Mouse (Mus musculus) midbrain, embryonic 15.5 days (tissue): Measurements from ENCODE around the gene Aqp7. TPM values are rescaled to one million over a fixed set of nuclear protein-coding genes. Genes with fewer than 3 reads are reported as not detected.

Experiments used
- ATAC-seq: fragments of 200-750 bp; cut with Nextera tagmentation; replicated peaks from 2 replicates; pipeline ENCODE4 v1.8.0; 2017; ENCODE audit warnings: moderate TSS enrichment
- H3K27ac ChIP-seq: fragments of 300-500 bp; sonication (generic); 2 replicates; pipeline ENCODE4 v1.5.1; 2015; ENCODE audit warnings: mild to moderate bottlenecking, inconsistent platforms
- H3K27me3 ChIP-seq: fragments of 300-500 bp; sonication (generic); replicated peaks from 2 replicates; pipeline ENCODE4 v1.6.1; 2015; ENCODE audit warnings: inconsistent platforms
- H3K36me3 ChIP-seq: fragments of 300-500 bp; sonication (generic); replicated peaks from 2 replicates; pipeline ENCODE4 v1.6.1; 2015; ENCODE audit warnings: inconsistent platforms
- H3K4me1 ChIP-seq: fragments of 300-500 bp; sonication (generic); 2 replicates; pipeline ENCODE4 v1.6.1; 2015; ENCODE audit warnings: inconsistent platforms
- H3K4me2 ChIP-seq: fragments of 300-500 bp; sonication (generic); 2 replicates; pipeline ENCODE4 v1.6.1; 2015; ENCODE audit warnings: inconsistent platforms, mild to moderate bottlenecking, moderate library complexity
- H3K4me3 ChIP-seq: fragments of 300-500 bp; sonication (generic); 2 replicates; pipeline ENCODE4 v1.5.1; 2015; ENCODE audit warnings: mild to moderate bottlenecking, inconsistent platforms
- H3K9ac ChIP-seq: fragments of 300-500 bp; sonication (generic); 2 replicates; pipeline ENCODE4 v1.6.1; 2015; ENCODE audit warnings: mild to moderate bottlenecking, inconsistent platforms
- H3K9me3 ChIP-seq: fragments of 300-500 bp; sonication (generic); 2 replicates; pipeline ENCODE4 v1.6.1; 2016; ENCODE audit warnings: inconsistent platforms
- WGBS: fragments of 180-500 bp; shearing (Covaris S2); methylation state at CpG from one replicate; pipeline ENCODE4 v1.1.7; 2015; ENCODE audit warnings: mixed read lengths; 5-methylcytosine and 5-hydroxymethylcytosine counted together
- polyA plus RNA-seq: library from polyadenylated mRNA; unstranded; fragments of >200 nt; fragmentation: Nextera tagmentation; extraction: Ambion mirVana; gene quantifications from 2 replicates; pipeline ENCODE4 v1.2.1, GENCODE M21; 2015

Aqp7 gene
- polyA plus RNA-seq, 1 experiment from 2014 or later, result not detected

DNA sequence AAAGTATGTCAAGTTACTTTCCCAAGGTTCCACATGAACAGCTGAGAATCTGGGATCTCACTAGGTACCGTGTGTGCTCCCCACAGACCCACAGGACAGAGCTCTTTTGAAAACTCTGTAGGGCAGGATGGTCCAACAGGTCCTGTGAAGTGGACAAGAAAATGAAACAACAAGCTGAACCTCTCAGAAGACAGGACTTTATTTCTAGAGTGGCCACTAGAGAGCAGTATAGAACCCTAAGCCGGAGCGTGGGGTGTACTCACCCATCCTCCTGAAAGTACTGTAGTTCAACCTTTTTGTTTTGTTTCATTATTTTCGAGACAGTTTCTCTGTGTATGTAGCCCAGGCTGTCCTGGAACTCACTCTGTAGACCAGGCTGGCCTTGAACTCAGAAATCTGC is 19.7 kb downstream of the Aqp7 start:
- Histone ChIP-seq H3K9me3 (no peaks in the 10 kb centered on the region), H3K4me1 (no peaks in the 10 kb centered on the region), H3K4me2 (no peak overlapping the region), H3K36me3 (peaks cover 15% of the 10 kb centered on the region), H3K27me3 (no peaks in the 10 kb centered on the region), H3K4me3 (no peak overlapping the region), H3K27ac (no peak overlapping the region), H3K9ac (no peak overlapping the region)
- WGBS, result 80% methylated on average over 4 of the region's 4 CpGs
- no peak for ATAC-seq

DNA sequence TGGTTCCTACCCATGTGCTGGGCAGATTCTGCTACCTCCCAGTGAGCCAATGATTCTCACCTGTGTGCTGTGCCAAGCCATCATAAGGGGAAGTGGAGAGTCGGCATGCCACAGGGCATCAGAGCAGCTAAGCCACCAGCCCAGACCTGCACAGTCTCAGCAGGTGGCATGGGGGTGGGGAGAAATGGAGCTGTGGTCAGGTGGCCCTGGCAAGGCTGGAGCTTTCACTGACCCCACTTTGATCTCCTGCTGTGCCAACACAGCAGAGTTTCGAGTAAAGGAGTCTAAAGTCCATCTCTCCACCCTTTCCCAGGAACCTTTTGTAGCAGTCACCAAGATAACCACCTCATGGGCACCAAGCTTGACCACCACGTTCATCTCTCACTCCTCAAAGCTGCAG is 20.1 kb downstream of the Aqp7 start:
- H3K27me3 ChIP-seq, result no peaks in the 10 kb centered on the region
- no peak for ATAC-seq
- peaks cover 17% of the 10 kb centered on the region for H3K36me3 ChIP-seq
- no peak overlapping the region for H3K4me2 ChIP-seq
- 89% methylated on average over 3 of the region's 3 CpGs for WGBS
- H3K27ac ChIP-seq, result no peak overlapping the region
- H3K9ac ChIP-seq, result no peak overlapping the region
- no peak overlapping the region for H3K4me3 ChIP-seq
- no peaks in the 10 kb centered on the region for H3K4me1 ChIP-seq
- no peaks in the 10 kb centered on the region for H3K9me3 ChIP-seq

DNA sequence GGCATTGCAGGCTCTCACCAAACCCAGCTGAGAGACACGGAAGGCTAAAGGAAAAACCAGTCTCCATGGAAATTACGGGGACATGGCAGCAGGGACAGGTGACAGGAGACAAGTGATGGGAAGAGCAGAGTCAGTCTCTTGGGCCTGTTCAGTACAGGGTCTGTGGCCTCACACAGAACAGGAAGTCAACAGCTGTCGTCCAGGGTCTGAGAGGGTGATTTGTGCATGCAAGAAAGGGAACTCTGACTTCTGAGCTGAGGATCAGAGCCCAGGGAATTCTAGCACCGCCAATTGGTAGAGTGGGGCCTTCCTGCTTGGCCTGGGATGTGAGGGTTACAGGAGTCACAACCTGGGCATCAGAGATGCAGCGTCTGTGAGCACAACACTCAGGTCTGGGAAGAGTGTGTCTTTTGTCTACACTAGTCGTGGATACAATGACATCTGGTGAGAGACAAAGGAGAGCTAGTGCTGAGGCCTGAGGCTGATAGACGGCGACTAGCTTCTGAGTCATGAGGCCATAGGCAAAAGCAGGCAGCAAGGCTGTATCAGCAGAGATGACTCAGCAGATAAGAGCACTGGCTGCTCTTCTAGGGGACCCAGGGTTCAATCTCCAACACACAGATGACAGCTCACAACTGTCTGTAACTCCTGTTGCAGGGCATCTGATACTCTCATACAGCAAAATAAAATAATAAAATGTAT is 21.7 kb downstream of the Aqp7 start:
- Histone ChIP-seq H3K27me3 (no peaks in the 10 kb centered on the region), H3K27ac (no peak overlapping the region), H3K4me2 (no peak overlapping the region), H3K4me1 (no peaks in the 10 kb centered on the region), H3K36me3 (peaks cover 21% of the 10 kb centered on the region), H3K9ac (no peak overlapping the region), H3K9me3 (no peaks in the 10 kb centered on the region), H3K4me3 (no peak overlapping the region)
- 69% methylated on average over 8 of the region's 8 CpGs for WGBS
- no peak for ATAC-seq

DNA sequence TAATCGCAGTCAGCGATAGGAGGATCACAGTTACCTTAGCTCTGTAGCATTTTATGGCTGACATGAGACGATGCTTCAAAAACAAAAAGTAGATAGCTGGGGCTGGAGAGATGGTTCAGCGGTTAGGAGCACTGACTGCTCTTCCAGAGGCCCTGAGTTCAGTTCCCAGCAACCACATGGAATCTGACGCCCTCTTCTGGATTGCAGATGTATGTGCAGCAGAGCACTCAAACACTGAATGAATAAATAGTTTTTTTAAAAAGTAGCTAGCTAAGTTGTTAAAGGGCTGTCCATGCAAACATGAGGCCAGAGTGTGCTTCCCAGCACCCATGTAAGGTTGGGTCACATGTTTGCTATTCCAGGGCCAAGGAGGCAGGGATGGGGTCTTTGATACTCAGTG is 26.8 kb downstream of the Aqp7 start:
- Histone ChIP-seq H3K9me3 (no peaks in the 10 kb centered on the region), H3K27ac (no peak overlapping the region), H3K36me3 (peaks cover 28% of the 10 kb centered on the region), H3K4me1 (no peaks in the 10 kb centered on the region), H3K9ac (no peak overlapping the region), H3K27me3 (no peaks in the 10 kb centered on the region), H3K4me2 (no peak overlapping the region), H3K4me3 (no peak overlapping the region)
- no peak for ATAC-seq
- 87% methylated on average over 5 of the region's 5 CpGs for WGBS

DNA sequence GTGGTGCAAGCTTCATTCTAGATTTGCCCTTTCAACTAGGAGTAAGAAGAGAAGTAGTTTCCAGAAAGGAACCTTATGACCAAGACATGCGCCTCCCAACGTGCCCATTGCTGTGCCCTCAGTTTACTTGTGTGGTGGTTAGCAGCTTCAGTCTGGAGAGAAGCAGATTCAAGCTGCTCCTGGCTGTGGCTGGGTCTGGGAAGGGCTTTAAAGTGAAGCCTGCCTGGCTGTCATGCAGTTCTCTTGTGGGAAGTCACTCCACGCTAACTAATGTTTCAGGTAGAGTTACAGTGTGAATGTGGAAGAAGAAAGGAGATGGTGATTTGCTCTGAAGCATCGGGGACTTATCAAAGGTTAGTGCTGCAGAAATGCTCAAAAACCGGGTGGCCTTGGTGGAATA is 32.1 kb downstream of the Aqp7 start:
- 95% methylated on average over 5 of the region's 5 CpGs for WGBS
- peaks cover 41% of the 10 kb centered on the region for H3K36me3 ChIP-seq

DNA sequence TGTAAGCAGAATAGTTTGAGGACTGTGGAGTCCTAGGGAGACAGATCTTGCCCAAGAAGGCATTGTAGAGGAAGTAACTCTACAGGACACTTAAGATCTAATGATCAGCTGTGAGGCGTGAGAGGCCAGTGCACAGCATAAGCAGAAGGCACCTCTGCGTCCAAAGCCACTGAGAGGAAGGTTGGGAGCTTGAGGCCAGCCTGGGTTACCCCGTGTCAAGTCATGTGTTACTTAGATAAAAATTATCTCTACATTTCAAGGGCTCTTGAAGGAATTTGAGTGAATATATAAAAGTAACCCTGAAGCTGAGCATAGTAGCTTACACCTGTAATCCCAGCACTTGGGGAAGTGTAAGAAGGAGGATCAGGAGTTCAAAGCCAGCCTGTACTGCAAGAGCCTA is 34.6 kb downstream of the Aqp7 start:
- H3K36me3 ChIP-seq, result peaks cover 49% of the 10 kb centered on the region
- H3K9ac ChIP-seq, result no peak overlapping the region

More for the DNA sequence above, 32.1 kb downstream of the Aqp7 start:
- Histone ChIP-seq H3K9me3 (no peaks in the 10 kb centered on the region), H3K27ac (no peak overlapping the region), H3K4me3 (no peak overlapping the region), H3K4me2 (no peak overlapping the region), H3K9ac (no peak overlapping the region), H3K4me1 (no peaks in the 10 kb centered on the region), H3K27me3 (no peaks in the 10 kb centered on the region)
- no peak for ATAC-seq

GRCm38 (mm10) chr4:41000842-41001639 is 46.9 kb downstream of the Aqp7 start:
- H3K9me3 ChIP-seq, result no peaks in the 10 kb centered on the region
- no peaks in the 10 kb centered on the region for H3K4me1 ChIP-seq
- 91% methylated on average over 9 of the region's 9 CpGs for WGBS
- H3K27ac ChIP-seq, result no peak overlapping the region
- no peaks in the 10 kb centered on the region for H3K27me3 ChIP-seq
- no peak for ATAC-seq
- H3K9ac ChIP-seq, result no peak overlapping the region
- no peak overlapping the region for H3K4me3 ChIP-seq
- peaks cover 83% of the 10 kb centered on the region for H3K36me3 ChIP-seq
- H3K4me2 ChIP-seq, result no peak overlapping the region

More for the DNA sequence above, 34.6 kb downstream of the Aqp7 start:
- WGBS, result 93% methylated on average over 3 of the region's 3 CpGs
- Histone ChIP-seq H3K4me3 (no peak overlapping the region), H3K9me3 (no peaks in the 10 kb centered on the region), H3K4me1 (no peaks in the 10 kb centered on the region), H3K27ac (no peak overlapping the region), H3K4me2 (no peak overlapping the region), H3K27me3 (no peaks in the 10 kb centered on the region)
- ATAC-seq, result no peak

- Histone ChIP-seq H3K4me2 (no peak overlapping the region), H3K9ac (no peak overlapping the region), H3K27me3 (no peaks in the 10 kb centered on the region), H3K9me3 (no peaks in the 10 kb centered on the region), H3K4me3 (no peak overlapping the region), H3K36me3 (peaks cover 88% of the 10 kb centered on the region), H3K27ac (no peak overlapping the region), H3K4me1 (no peaks in the 10 kb centered on the region)
- 90% methylated on average over 1 of the region's 1 CpGs for WGBS
- ATAC-seq, result no peak
These were observed 47.7 kb downstream of the Aqp7 start for GRCm38 (mm10) chr4:41000271-41000670.

GRCm38 (mm10) chr4:40997916-40998315 is 50.0 kb downstream of the Aqp7 start:
- peaks cover 84% of the 10 kb centered on the region for H3K36me3 ChIP-seq
- H3K9me3 ChIP-seq, result no peaks in the 10 kb centered on the region
- no peaks in the 10 kb centered on the region for H3K27me3 ChIP-seq
- H3K9ac ChIP-seq, result no peak overlapping the region
- no peak for ATAC-seq
- 96% methylated on average over 4 of the region's 4 CpGs for WGBS
- H3K4me3 ChIP-seq, result no peak overlapping the region
- no peak overlapping the region for H3K27ac ChIP-seq
- H3K4me1 ChIP-seq, result no peaks in the 10 kb centered on the region
- H3K4me2 ChIP-seq, result no peak overlapping the region

DNA sequence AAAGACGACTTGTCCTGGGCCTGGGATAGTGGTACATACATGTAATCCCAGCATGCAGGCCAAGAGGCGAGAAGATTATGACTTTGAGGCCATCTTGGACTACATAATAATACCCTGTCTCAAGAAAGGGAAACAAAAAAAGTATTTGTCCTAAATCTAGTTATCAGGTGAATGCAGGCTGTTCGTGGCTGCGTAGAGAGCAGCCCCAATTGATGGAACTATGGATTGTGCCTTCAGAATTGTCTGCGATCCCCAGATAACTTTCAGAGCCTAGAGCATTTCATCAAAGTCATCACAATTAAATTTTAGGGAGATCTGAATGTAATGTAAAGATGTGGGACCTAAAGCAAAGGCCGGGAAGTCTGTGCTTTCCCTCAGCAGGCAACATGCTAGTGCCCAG is 51.6 kb downstream of the Aqp7 start:
- H3K4me2 ChIP-seq, result no peak overlapping the region
- H3K27ac ChIP-seq, result no peak overlapping the region
- WGBS, result 95% methylated on average over 6 of the region's 6 CpGs
- no peaks in the 10 kb centered on the region for H3K27me3 ChIP-seq
- no peaks in the 10 kb centered on the region for H3K9me3 ChIP-seq
- H3K9ac ChIP-seq, result no peak overlapping the region
- H3K4me3 ChIP-seq, result no peak overlapping the region
- no peaks in the 10 kb centered on the region for H3K4me1 ChIP-seq
- H3K36me3 ChIP-seq, result peaks cover 85% of the 10 kb centered on the region
- ATAC-seq, result no peak

DNA sequence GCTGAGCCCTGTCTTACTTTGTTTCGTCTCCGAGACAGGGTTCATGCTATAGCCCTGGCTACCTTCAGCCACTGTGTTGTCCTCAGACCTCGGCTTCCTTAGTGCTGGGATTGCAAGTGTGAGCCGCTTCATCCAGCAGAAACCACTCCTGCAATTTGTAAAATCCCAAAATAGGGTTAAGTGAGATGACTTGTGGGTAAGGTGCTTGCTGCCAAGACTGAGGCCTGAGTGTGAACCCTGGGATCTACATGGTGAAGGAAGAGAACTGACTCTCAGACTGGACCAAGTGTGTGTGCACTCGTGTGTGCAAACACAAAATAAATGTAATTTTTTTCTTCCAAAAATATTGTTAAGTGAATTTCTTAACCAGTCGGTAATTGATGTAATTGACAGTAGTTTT is 58.3 kb downstream of the Aqp7 start:
- no peaks in the 10 kb centered on the region for H3K27me3 ChIP-seq

GRCm38 (mm10) chr4:40983686-40984085 is 64.3 kb downstream of the Aqp7 start:
- no peaks in the 10 kb centered on the region for H3K9me3 ChIP-seq
- ATAC-seq, result no peak
- WGBS, result 96% methylated on average over 1 of the region's 1 CpGs
- no peak overlapping the region for H3K9ac ChIP-seq
- peaks cover 45% of the 10 kb centered on the region for H3K36me3 ChIP-seq
- H3K4me2 ChIP-seq, result no peak overlapping the region
- no peak overlapping the region for H3K27ac ChIP-seq
- H3K4me3 ChIP-seq, result no peak overlapping the region
- no peaks in the 10 kb centered on the region for H3K27me3 ChIP-seq
- H3K4me1 ChIP-seq, result no peaks in the 10 kb centered on the region

More for the DNA sequence above, 58.3 kb downstream of the Aqp7 start:
- H3K4me2 ChIP-seq, result no peak overlapping the region
- ATAC-seq, result no peak
- no peaks in the 10 kb centered on the region for H3K9me3 ChIP-seq
- no peak overlapping the region for H3K27ac ChIP-seq
- H3K36me3 ChIP-seq, result peaks cover 76% of the 10 kb centered on the region
- no peaks in the 10 kb centered on the region for H3K4me1 ChIP-seq
- no peak overlapping the region for H3K4me3 ChIP-seq
- H3K9ac ChIP-seq, result no peak overlapping the region
- WGBS, result 84% methylated on average over 6 of the region's 6 CpGs
